Mouse (Mus musculus): ENCODE results near the gene Rere.

GRCm38 (mm10) chr4:150352736-150353135 is 71.3 kb downstream of the Rere start:
- TF ChIP-seq CTCF (conservative IDR thresholded peaks at IDR 0.05; ENCODE audit: insufficient read depth, insufficient read length, low read depth, low read length) (no peak), POLR2A (IDR thresholded peaks at IDR 0.05; ENCODE audit: low read depth, low read length) (no peak)
